Mouse (Mus musculus) embryonic fibroblast, embryonic 13.5 days (primary cell): ENCODE data around the gene Foxm1.

Source experiments
- CTCF ChIP-seq: IDR thresholded peaks from 2 replicates; pipeline ENCODE4 v1.5.1; 2011; ENCODE audit warnings: mild to moderate bottlenecking, control low read depth, low read length, moderate library complexity, borderline replicate concordance; ENCODE audit not compliant: insufficient read depth
- POLR2A ChIP-seq: IDR thresholded peaks from 2 replicates; pipeline ENCODE4 v1.6.1; 2011; ENCODE audit warnings: low read depth, mild to moderate bottlenecking, control low read depth, low read length, moderate library complexity

DNA sequence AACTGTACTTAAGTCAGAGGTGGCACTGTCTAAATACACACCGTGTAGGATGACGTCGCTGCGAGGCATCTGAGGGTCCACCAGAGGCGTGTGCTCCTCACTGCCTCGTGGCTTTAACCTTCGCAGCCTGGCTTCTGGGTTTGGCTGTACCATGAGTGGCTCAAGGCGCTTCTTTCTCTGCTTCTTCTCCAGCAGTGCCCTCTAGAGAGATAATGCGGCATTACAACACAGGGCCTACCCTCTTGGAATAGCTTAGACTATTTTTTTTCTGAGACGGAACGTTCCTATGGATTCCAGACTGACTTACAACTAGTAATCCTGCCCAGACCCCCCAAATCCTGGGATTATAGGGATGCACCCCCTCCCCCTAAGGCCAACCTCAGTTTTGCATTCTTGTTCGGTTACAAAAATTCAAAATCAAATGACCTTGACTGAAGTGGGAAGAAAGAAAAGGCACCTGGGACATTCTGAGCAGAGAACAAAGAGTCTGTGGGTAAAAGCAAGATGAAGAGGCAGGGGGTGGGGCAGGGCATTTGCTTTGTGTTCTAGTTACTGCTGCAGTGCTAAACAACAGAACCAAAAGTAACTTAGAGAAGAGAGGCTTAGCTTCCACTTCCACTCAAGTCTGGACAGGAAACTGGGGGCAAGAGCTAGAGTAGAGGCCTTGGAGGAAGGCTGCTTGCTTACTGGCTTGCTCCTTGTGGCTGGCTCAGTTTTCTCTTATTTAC, 28.2 kb upstream of the Foxm1 start:
- TF ChIP-seq CTCF (no peak), POLR2A (no peak)
